Mouse (Mus musculus) splenic B cell, adult 2 months (primary cell): Measurements from ENCODE around the gene Lrwd1.
A peak's percentile ranks its signal among the peaks of the same experiment; 100 is the strongest.
"Not testable (repeated sequence)": the region's sequence is repeated elsewhere in the genome, so short reads cannot be mapped to it uniquely, and the experiment has no call there.

ENCODE experiments used
- DNase-seq: peaks from one replicate; pipeline ENCODE4 v3.0.0-alpha.2; 2011; ENCODE audit warnings: low read depth, low spot score
- H3K27me3 ChIP-seq: 2 replicates; pipeline ENCODE4 v1.6.1; 2012; ENCODE audit warnings: mild to moderate bottlenecking, low read length, moderate library complexity, mixed read lengths; ENCODE audit not compliant: control insufficient read depth, poor library complexity, insufficient read depth, severe bottlenecking
- H3K36me3 ChIP-seq: 2 replicates; pipeline ENCODE4 v1.6.1; 2012; ENCODE audit warnings: mild to moderate bottlenecking, low read length, moderate library complexity, mixed read lengths; ENCODE audit not compliant: control insufficient read depth, poor library complexity, insufficient read depth, severe bottlenecking

Gene Lrwd1

DNA sequence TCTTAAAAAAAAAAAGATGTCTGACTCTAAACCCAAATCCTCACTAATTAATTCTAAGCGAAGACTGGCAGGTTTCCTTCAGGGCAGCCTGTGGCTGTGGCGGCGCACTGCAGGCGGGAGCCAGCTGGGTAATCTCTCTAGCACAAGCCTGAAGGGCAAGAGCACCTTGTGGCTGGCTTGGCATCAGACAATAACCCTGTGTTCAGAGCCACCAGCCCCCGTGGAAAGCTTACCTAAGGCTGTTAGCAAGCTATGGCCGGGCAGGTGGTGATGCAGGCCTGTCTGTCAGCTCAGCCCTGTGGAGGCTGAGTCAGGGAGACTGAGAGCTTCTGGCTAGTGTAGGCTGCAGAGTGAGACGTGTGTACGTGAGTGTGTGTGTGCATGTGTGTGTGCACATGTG lies 29.4 kb upstream of the Lrwd1 start:
- DNase-seq = no peak
- H3K27me3 ChIP-seq = no peaks in the 10 kb centered on the region

DNA sequence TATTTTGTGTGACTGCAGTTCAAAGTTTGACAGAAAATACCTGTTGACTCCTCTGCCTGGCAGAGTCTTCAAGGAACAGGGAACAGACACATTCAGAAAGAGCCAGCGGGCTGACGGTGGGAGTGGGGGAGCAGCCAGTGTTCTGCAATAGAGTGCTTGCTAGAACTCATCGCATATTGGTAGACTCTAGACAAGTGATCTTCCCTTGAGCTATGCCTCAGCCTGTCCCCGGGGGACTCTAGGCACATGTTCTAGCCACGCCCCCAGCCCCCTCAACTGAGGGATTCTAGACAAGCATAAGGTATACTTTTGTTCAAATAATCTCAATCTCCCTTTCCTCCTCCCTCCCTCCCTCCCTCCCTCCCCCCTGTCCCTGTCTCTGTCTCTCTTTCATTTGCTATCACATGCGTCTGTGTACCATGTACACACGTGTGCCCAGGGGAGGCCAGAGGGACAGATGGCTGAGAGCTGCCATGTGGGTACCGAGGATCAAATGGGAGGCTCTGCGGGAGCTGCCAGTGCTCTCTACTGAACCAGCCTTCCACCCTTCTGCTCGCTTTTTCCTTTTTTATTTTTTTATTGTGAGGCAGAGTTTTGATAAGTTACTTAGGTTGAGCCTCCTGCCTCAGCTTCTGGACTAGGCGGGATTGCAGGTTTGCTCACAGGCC lies 28.1 kb upstream of the Lrwd1 start:
- no peak for DNase-seq
- H3K36me3 ChIP-seq = peaks cover 19% of the 10 kb centered on the region

More for the DNA sequence above, 29.4 kb upstream of the Lrwd1 start:
- H3K36me3 ChIP-seq = peaks cover 17% of the 10 kb centered on the region

DNA sequence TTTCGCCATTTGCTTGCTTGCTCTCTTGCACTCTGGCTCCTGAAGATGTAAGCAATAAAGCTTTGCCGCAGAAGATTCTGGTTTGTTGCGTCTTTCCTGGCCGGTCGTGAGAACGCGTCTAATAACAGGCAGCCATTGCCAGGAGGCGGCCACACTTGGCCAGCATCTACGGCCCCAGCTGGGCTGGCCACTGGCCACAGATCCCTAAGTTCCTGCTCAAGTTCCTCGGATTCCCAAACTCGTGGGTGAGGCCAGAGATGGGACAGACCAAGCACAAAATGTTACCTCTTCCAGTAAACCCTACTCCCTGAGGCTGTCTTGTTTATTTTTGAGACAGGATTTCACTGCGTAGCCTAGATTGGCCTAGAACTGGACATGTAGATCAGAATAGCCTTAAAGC lies 24.2 kb upstream of the Lrwd1 start:
- H3K27me3 ChIP-seq, DNase-seq, H3K36me3 ChIP-seq: not testable (repeated sequence)

More for the DNA sequence above, 28.1 kb upstream of the Lrwd1 start:
- H3K27me3 ChIP-seq = no peaks in the 10 kb centered on the region

DNA sequence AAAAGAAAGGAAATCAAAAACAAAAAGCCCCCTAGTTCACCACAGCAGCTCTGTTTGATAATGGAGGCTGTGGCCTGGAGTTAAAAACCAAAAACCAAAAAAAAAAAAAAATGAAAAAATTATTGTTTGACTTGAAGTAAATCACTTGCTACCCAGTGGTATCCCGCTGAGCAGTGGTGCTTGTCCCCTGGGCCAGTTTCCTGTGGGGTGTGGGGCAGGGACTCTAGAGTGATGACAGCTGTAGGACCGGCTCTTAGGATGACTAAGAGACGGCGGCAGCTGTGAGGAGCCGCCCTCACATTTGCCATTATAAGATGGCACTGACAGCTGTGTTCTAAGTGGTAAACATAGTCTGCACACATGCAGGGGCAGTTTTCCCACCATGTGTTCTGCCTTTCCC lies 19.5 kb upstream of the Lrwd1 start:
- Histone ChIP-seq H3K27me3 (no peaks in the 10 kb centered on the region), H3K36me3 (peaks cover 1% of the 10 kb centered on the region)
- DNase-seq = no peak

DNA sequence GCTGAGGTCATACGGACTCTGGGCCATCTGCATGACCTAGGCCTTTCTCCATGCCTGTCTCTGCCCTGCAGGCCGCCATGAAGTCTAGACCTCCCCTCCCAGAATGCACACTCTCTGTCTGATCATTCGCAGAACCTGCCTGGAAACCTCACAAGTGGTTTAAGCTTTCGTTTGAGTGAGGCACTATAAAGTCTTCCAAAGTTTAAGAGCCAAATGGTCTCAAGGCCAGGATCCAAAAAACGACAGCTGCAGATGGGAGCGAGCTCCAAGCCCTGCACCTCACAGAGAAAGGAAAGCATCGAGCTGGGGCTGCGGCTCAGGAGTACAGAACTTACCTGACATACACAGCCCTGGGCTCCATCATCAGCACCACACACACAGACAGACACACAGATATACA lies 16.5 kb upstream of the Lrwd1 start:
- DNase-seq = no peak
- Histone ChIP-seq H3K27me3 (no peaks in the 10 kb centered on the region), H3K36me3 (no peaks in the 10 kb centered on the region; the same call in 1 of the 2 replicates)

DNA sequence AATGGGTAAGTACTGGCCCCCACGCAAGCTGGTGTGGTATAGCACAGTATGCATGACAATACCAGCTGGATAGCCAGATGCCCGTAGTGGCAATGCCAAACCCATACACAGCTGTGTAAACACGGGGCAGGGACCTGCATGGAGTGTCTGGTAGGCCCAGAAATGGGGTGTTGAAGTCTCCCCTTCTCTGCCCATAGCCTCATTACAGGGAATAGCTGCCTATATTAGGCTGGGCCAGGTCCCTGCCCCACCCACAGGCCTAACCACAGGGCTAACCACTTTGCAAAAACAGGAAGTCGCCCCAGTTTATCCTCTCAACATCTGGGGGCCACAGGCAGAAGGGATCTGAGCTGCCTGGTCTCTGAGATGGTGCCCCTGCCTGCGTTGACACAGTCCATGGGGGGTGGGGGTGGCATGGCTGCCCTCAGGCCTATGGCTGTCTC lies 13.3 kb upstream of the Lrwd1 start:
- H3K27me3 ChIP-seq, H3K36me3 ChIP-seq: not testable (repeated sequence)
- DNase-seq = peak; percentile 39

DNA sequence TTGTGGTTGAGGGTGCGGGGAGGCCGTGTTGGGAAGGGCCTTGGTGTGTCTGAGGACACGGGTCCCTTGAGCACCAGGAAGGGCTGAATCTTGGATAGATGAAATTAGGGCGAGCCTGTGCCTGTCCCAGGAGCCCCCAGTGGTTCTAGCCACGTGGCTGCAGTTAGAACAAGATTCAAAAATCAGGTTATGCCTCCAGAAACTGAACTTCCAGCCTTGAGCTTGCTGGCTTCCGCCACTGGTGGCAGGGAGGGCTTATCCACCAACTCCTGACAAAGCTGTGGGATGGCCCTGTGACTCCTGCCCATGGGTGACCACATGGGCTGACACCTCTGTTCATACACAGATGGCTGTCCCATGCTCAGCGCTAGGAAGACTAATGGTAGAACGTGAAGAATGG lies 11.8 kb upstream of the Lrwd1 start:
- no peaks in the 10 kb centered on the region for H3K27me3 ChIP-seq
- H3K36me3 ChIP-seq = no peaks in the 10 kb centered on the region
- DNase-seq = no peak

DNA sequence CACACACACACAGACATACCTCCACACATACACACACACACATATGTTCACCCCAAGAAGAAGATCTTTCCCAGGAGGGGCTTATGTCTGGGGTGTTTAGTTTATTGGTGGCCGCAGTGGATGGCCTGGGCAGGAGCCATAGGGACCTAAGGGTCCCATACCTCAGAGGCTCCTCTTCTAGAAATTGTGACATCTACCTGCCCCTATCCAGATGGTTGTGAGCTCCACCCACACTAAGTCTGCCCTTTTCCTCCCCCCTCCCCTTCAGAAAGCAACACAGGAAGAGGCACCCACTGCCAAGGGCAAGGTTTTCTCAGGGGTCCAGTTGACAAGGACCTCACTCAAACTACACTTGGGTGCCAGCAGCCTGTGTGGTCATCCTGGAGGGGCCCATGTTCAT lies 11.1 kb upstream of the Lrwd1 start:
- H3K27me3 ChIP-seq = no peaks in the 10 kb centered on the region
- H3K36me3 ChIP-seq = no peaks in the 10 kb centered on the region
- DNase-seq = peak; percentile 33

DNA sequence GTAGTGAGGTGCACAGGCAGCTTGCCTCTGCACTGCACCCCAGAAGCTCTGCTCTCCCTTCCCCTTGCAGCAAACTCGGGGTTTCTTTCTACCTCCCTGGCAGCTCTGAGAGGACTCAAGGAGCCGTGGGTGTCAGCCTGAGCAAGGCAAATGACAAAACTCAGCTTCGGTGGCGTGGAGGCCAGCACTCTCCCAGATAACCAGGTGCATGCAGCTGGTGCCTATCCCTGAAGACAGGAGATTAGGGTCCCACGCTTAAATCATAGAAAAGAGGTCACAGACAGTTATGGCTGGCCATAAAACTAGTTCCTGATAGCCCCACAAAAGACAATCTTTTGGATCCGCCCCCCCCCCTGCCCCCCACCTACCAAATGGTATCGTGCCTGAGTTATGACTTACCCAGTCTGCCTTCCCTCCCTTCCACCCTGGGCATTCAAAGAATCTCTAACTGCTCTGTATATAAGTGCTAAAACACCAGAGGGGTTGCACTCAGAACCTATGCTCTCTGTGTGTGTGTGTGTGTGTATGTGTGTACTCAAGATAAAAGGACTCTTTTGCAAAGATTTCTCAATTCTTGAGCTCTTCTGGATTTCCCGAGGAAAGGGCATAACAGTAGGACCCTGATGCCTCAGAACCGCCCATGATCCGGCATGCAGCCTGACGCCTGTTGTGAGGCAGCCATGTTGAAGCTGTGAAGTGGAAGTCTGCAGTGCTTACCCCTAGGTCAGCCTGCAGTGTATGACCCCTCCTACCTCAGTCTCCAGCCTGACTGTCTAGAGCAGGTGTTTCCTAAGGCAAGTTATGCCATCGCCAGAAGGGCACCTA lies 8.9 kb upstream of the Lrwd1 start:
- Histone ChIP-seq H3K36me3 (peaks cover 4% of the 10 kb centered on the region), H3K27me3 (no peaks in the 10 kb centered on the region)
- no peak for DNase-seq

DNA sequence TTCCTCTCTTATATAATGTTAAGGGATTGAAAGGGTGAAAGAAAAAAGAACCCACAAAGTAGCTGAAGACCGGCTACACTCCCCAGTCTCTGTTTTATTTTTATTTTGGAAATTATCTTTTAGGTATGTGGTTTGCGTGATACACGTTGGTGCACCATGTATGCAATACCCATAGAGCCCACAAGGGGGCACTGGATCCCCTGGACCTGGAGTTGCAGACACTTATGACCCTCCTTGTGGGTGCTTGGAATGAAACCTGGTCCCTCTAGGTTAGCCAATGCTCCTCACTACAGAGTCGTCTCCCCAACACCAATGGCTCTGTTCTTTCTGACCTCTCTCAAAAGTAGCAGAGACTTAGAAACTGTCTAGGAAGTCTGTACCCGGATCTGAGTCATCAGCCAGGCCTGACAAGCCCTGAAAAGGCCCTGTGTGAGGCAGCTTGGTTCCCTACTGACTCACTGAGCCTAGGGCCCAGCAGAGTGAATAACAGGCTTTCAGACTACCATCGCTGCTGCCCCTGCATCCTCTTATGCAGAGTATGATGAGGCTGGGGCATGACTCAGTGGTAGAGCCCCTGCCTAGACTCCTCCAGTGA lies 7.4 kb upstream of the Lrwd1 start:
- Histone ChIP-seq H3K36me3 (peaks cover 4% of the 10 kb centered on the region), H3K27me3 (no peaks in the 10 kb centered on the region)
- DNase-seq = peak; percentile 46

DNA sequence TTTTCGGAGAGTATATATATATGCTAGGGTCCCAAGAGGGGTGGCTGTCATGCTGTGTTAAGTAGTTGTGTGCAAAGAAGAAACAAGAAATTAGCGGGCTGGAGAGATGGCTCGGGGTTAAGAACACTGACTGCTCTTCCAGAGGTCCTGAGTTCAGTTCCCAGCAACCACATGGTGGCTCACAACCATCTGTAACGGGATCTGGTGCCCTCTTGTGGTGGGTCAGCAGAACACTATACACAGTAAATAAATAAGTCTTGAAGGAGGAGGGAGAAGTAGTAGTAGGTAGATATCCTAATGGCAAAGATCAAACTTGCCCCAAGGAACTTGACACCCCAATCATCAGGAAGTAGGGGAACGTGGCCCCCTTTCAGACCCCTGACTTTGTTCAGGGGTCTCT lies 6.9 kb upstream of the Lrwd1 start:
- Histone ChIP-seq H3K27me3 (no peaks in the 10 kb centered on the region), H3K36me3 (peaks cover 4% of the 10 kb centered on the region)
- peak; percentile 48 for DNase-seq

DNA sequence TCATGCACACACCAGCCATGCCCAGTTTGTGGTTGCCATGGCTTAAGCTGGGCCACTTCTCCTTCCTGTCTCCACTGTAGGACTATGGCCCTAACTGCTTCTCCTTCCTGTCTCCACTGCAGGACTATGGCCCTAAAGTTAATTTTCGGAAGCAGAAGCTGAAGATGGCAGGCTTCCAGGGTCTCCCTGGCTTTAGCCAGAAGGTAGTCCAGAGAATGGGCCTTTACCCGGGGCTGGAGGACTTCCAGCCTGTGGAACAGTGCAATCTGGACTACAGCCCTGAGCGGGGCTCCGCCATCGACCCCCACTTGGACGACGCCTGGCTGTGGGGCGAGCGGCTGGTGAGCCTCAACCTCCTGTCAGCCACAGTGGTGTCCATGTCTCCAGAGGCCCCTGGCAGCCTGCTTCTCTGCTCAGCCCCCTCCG lies 4.2 kb upstream of the Lrwd1 start:
- peaks cover 4% of the 10 kb centered on the region for H3K36me3 ChIP-seq
- H3K27me3 ChIP-seq = no peaks in the 10 kb centered on the region
- no peak for DNase-seq

DNA sequence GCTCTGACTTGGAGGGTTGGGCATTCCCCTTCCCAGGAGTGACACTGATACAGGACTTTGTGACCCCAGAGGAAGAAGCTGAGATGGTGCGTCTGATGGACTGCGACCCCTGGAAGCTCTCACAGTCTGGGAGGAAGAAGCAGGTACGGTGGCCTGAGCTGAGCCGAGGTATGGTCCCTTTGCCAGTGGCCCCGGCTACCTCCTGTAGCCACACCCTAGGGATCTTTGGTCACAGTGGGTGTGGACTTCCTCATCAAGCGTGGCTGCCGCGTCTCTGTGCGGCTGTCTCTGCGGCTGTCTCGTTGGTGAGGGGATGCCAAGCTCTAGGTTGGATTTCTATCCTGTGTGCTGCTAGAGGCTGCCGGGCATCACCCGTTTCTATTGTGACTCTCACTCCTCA lies 3.5 kb upstream of the Lrwd1 start:
- H3K36me3 ChIP-seq = peaks cover 4% of the 10 kb centered on the region
- no peak for DNase-seq

DNA sequence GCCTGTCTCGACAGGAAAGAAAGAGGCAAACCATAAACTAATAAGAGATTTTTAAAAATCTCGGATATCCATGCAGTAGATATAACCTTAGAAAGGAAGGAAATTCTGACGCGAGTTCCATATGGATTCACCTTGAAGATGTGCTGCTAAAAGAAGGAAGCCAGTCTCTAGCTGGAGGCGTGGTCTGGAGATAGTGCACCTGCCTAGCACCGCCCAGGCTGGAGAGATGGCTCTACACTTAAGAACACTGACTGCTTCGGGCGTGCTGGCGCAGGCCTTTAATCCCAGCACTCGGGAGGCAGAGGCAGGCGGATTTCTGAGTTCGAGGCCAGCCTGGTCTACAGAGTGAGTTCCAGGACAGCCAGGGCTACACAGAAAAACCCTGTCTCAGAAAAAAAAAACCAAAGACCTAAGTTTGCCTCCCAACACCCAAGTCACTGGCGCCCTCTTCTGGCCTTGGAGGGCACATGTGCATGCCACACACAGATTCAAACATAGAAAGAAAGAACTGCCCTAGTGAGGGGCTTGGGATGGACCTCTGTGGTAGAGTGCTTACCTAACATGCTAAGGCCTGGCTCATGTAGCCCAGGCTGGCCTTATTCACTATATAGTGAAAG lies 1.9 kb upstream of the Lrwd1 start:
- Histone ChIP-seq H3K27me3 (no peaks in the 10 kb centered on the region), H3K36me3 (peaks cover 4% of the 10 kb centered on the region)
- peak; percentile 84 for DNase-seq

More for the DNA sequence above, 3.5 kb upstream of the Lrwd1 start:
- H3K27me3 ChIP-seq = no peaks in the 10 kb centered on the region
